Mouse (Mus musculus) embryonic facial prominence, embryonic 15.5 days (tissue): ENCODE measurements at regions not wholly inside any gene's neighbourhood (a gene's known extent, or its start where the extent isn't known, plus 50 kb on each side); places are given as distances from the start of the nearest gene placed in this dataset.
A peak's percentile ranks its signal among the peaks of the same experiment; 100 is the strongest.
"Not testable (repeated sequence)": the region's sequence is repeated elsewhere in the genome, so short reads cannot be mapped to it uniquely, and the experiment has no call there.

Experiments
- ATAC-seq: fragments of 200-750 bp; cut with Nextera tagmentation; 2 replicates; pipeline ENCODE4 v1.8.0; 2017; ENCODE audit warnings: low read depth, moderate TSS enrichment; ENCODE audit not compliant: insufficient number of reproducible peaks, low FRiP score, low TSS enrichment
- H3K27ac ChIP-seq: fragments of 300-500 bp; sonication (generic); replicated peaks from 2 replicates; pipeline ENCODE4 v1.5.1; 2015; ENCODE audit warnings: mild to moderate bottlenecking, inconsistent platforms
- H3K27me3 ChIP-seq: fragments of 300-500 bp; sonication (generic); 2 replicates; pipeline ENCODE4 v1.6.1; 2015; ENCODE audit warnings: inconsistent platforms
- H3K36me3 ChIP-seq: fragments of 300-500 bp; sonication (generic); 2 replicates; pipeline ENCODE4 v1.6.1; 2015; ENCODE audit warnings: mild to moderate bottlenecking, inconsistent platforms
- H3K4me1 ChIP-seq: fragments of 300-500 bp; sonication (generic); 2 replicates; pipeline ENCODE4 v1.6.1; 2015; ENCODE audit warnings: inconsistent platforms
- H3K4me2 ChIP-seq: fragments of 300-500 bp; sonication (generic); replicated peaks from 2 replicates; pipeline ENCODE4 v1.6.1; 2015; ENCODE audit warnings: mild to moderate bottlenecking, inconsistent platforms
- H3K4me3 ChIP-seq: fragments of 300-500 bp; sonication (generic); replicated peaks from 2 replicates; pipeline ENCODE4 v1.5.1; 2015; ENCODE audit warnings: mild to moderate bottlenecking, inconsistent platforms
- H3K9ac ChIP-seq: fragments of 300-500 bp; sonication (generic); 2 replicates; pipeline ENCODE4 v1.6.1; 2015; ENCODE audit warnings: inconsistent platforms
- H3K9me3 ChIP-seq: fragments of 300-500 bp; sonication (generic); replicated peaks from 2 replicates; pipeline ENCODE4 v1.6.1; 2016; ENCODE audit warnings: inconsistent platforms
- WGBS: fragments of 180-500 bp; shearing (Covaris S2); methylation state at CpG from one replicate; pipeline ENCODE4 v1.1.7; 2015; 5-methylcytosine and 5-hydroxymethylcytosine counted together

DNA sequence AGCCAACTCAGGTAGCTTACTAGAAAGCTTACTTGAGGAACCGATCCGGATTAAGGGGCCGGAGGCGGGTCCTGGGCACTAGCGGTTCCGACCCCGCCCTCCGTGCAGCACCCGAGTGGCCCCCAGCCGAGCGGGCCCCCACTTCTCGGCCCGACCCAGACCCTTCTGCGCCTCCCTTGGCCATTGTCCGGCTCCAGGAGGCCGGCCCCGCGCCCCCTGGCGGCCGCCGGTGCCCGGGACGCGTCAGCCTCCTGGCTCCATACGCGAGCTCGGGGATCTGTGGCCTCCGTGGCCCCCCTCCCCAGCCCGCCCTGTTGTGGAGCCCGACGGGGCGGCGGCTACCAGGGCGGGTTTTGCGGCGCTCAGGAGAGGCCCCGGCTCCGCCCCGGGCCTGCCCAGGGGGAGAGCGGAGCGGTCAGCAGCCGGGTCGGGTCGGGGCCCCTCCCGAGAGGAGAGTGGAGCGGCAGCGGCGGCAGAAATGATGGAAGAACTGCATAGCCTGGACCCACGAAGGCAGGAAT is 94.3 kb upstream of the Zfp986 start:
- not testable (repeated sequence) for H3K9me3 ChIP-seq
- 3% methylated on average over 46 of the region's 49 CpGs for WGBS

DNA sequence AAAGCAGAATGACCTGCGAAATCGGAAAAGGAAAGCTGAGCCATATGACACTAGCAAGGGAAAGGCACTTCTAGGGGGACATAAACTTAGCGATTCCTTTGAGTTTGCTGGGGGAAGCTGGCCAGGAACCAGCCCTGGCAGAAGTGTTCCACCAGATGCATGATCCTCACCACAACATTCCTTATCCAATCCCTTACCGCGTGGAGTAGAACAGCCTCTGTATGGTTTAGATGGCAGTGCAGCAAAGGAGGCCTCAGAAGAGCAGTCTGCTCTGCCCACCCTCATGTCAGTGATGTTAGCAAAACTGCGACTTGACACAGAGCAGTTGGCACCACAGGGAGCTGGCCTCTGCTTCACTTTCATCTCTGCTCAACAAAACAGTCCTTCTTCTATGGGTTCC is 93.7 kb upstream of the Zfp986 start:
- H3K9ac ChIP-seq, H3K27ac ChIP-seq, H3K4me2 ChIP-seq, H3K27me3 ChIP-seq, ATAC-seq, H3K4me3 ChIP-seq, H3K4me1 ChIP-seq, H3K9me3 ChIP-seq, H3K36me3 ChIP-seq: not testable (repeated sequence)
- WGBS: 31% methylated on average over 3 of the region's 6 CpGs

More for the DNA sequence above, 94.3 kb upstream of the Zfp986 start:
- Histone ChIP-seq H3K4me2 (peak overlapping the region; percentile 36), H3K4me3 (peak overlapping the region; percentile 29)
- H3K4me1 ChIP-seq, H3K36me3 ChIP-seq, H3K27me3 ChIP-seq, H3K27ac ChIP-seq, H3K9ac ChIP-seq: not testable (repeated sequence)
- ATAC-seq: peak; percentile 77; the same call in 1 of the 2 replicates

DNA sequence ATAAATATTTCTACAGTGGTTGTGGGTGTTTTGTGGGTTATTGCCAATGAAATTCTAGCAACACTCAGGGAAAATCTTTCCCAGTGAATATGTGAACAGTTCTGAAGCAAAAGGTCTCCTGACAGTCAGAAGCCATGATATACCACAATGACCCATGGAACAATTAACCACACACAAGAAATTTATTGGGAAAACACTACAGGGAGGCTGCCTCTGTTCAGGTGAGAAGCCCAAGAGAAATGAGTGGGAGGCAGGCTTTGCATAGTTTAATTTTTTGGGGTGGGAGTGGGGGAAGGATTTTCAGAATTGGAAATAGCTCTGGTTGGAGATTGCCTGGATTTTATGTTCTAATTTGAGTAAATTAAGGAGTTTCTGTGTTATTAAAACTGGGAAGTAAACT is 92.1 kb upstream of the Zfp986 start:
- not testable (repeated sequence) for H3K9me3 ChIP-seq, H3K36me3 ChIP-seq, H3K9ac ChIP-seq, H3K27me3 ChIP-seq, H3K4me2 ChIP-seq, H3K27ac ChIP-seq, H3K4me1 ChIP-seq, ATAC-seq, H3K4me3 ChIP-seq

DNA sequence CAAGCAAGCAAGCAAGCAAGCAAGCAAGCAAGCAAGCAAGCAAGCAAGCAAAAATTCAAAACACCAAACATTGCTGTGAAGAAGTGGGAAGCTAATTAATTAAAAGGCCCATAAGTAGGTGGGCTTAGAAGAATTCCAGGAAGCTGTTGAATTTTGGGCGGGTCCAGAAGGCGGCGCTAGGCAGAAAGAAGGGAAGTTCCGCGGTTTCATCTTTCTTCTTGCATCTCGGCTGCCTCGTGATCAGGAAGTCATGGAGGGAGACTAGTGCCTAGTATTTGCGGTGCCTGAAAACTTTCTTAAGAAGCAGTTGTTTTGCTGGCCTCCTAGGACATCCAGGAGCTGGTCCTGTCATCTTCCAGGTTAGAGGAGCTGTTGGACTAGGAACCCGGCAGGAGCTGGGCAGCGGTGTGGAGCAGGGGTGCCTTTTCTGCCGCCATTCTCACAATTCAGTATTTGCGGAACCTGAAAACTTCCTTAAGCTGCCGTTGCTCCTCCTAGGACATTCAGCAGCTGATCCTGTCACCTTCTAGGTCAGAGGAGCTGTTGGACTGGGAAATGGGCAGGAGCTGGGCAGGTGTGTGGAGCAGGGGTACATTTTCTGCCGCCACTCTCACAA is 87.2 kb upstream of the Zfp986 start:
- H3K4me1 ChIP-seq, H3K27me3 ChIP-seq, H3K36me3 ChIP-seq, ATAC-seq, H3K27ac ChIP-seq, H3K4me3 ChIP-seq, H3K4me2 ChIP-seq, H3K9ac ChIP-seq, H3K9me3 ChIP-seq: not testable (repeated sequence)
- WGBS: no CpG with 5 or more reads among the region's 14 CpGs

DNA sequence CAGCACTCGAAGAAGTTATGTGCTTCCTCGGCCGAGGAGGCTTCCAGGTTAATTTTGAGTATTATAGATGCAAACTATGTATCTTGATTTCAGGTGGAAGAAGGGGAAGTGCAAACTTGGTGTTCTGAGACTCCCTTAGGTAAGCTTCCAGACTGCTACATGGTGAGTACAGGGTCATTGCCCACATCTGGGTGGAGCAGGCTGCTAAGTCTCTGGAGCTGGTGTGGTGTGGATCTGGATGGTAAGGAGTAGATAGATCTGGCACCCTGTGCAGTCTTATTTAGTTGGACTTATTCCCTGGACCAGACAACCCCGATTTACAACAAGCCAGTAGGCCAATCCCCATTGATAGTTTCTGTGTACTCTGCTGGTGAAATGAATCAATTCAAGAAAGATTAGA is 53.9 kb upstream of the Zfp986 start:
- no CpG with 5 or more reads among the region's 4 CpGs for WGBS
- not testable (repeated sequence) for H3K36me3 ChIP-seq, H3K4me2 ChIP-seq, H3K9me3 ChIP-seq, H3K4me1 ChIP-seq, H3K4me3 ChIP-seq, H3K27me3 ChIP-seq, ATAC-seq, H3K9ac ChIP-seq, H3K27ac ChIP-seq
